Mouse (Mus musculus) right cerebral cortex, postnatal 10 days (tissue): ENCODE measurements around the gene Lrfn4.
A peak's percentile ranks its signal among the peaks of the same experiment; 100 is the strongest.
"Not testable (repeated sequence)": the region's sequence is repeated elsewhere in the genome, so short reads cannot be mapped to it uniquely, and the experiment has no call there.

Source experiments
- DNase-seq, 2 experiments: peaks; one replicate each; pipeline ENCODE4 v3.0.0; 2021; ENCODE audit warnings: low spot score in 2 of 2

The Lrfn4 gene

DNA sequence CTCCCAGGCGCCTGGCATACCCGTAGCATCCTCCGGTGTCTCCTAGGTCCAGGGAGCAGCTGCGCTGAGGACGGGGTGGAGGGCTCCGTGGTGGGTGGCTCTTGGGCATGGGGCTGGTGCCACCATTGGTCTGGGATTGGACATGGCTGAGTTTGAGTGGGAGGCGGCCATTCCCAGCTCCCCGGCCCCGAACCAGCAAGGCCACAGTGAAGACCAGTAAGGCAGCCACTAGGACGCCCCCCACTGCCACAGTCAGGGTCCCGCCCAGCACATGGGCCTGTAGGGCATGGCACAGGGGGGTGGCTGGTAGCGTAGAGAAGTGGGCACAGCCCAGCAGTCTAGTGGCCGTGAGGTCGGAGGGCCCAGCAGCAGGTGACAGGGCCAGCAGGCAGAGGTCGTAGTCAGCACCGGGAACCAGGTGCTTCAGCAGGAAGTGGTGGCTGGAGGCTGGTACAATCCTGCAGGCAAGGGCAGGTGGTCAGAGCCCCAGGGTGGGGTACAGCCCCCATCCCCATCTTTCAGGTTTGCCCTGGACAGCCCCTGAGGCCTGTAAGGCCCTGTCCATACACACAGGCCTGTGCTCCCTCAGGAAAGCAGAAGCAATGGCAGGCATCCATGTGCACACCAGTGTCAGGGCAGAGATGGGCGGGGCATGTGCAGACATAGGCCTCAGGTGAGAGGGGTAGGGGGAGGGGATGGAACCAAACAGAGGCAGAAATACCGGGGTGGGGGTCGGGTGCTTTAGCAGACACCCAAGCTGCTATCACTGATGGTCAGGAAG, 3.1 kb downstream of the Lrfn4 start:
- peak in 1 of 2 experiments; percentile 39 for DNase-seq

DNA sequence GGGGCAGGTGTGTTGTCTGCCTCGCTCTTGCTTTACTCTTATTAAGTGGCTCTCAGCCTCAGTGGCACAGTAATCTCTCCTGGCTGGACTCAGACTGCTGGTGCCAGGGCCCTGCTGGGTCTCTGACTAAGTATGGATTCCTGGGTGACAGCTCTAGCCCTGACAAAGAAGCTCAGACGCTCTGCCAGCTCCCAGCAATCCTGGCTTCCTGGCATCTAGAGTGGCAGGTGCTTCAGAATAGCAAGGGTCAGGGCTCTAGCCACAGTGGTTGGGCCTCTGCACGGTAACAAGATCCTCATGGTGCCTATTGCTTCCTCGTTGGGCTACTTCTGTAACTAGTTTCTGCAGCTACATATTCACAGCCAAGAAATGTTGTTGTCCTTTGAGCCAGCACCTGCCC, 5.4 kb downstream of the Lrfn4 start:
- DNase-seq, result no peak

DNA sequence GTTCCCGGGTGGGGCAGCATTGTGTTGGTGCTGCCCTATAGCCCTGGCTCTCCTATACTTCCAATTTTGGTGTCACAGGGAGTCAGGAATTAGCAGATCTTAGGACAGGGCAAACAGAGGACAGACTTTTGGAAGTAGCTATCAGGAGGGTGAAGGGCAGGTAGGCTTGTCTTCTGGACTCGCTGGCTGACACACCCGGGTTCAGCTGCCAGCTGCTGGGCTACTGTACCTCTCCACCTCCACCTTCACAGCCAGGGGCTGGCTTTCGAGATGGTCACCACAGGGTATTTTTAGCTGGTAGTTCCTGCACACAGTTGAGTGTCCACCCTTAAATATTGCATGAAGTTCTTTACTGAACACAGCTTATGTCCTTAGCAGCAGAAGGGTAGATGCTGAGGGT, 7.0 kb downstream of the Lrfn4 start:
- DNase-seq, result no peak

DNA sequence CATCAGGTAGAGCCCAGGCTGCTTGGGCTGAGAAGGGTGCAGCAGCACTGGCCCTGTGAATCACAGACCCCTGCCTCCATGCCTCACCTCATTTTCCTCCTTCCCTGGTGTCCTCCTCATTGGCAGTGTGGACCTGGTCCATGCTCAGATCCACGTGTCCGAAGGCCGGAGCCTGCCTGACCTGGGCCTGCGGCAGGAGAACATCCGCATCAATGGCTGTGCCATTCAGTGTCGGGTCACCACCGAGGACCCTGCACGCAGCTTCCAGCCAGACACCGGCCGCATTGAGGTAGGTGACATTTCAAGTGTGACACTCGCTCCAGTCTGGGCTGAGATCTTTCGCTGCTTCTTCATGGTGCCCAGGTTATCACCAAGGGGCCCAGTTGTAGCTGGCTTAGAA, 8.1 kb downstream of the Lrfn4 start:
- DNase-seq, result peak in 1 of 2 experiments; percentile 33

DNA sequence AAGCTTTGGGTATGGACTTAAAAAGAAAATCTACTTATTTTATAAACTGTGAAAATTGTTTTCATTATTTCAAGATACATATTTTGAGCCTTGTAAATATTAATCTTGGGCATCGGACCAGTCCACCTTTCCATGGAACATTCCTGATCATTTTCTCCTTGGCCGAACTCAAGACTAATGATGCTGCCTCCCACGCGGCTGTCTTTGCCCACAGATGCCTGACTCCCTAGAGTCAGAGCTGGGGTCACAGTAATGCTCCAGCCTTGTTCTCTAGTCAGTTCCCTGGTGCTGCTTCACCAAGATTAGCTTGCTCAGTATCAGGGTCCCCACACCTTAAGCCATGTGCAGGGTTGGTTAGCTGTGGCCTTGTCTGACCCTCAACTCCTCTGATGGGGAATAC, 9.8 kb downstream of the Lrfn4 start:
- no peak for DNase-seq

DNA sequence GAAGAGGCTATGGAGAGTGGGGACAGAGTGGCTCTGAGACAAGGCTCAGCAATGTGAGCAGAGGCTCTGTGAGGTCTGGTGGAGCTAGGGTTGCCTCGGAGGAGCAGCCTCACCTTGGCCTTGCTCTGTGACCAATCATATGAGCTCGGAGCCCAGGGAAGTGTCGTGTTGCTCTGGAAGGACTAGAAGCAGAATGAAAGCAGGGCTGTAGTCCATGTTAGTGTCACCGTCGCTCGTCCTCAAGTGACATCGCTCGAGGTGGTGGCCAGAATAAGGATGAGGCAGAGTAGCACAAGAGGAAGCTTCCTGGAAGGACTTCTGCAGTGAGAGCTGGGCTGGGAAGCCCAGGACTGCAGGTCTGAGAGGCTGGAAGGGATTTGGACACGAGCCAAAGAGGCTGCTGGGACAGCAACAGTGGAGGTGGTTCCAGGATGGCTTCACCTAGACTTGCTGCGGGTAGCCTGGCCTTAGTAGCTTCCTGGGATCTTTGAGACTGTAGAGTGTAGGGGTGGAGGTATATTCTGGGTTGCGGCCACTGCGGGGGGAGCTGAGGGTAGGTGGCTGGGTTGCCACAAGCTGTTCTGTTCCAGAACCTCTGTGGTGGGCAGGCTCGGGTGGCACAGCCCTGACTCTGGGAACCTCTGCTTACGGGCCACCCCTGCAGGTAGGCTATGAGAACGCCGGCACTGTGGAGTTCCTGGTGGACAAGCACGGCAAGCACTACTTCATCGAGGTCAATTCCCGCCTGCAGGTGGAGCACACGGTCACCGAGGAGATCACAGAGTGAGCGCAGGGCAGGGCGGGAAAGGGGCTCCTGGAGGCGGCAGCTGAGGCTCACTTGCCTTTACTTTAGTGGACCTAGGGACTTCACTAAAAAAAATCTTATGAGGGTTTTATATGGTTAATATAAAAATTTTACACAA, 11.4 kb downstream of the Lrfn4 start:
- no peak for DNase-seq

DNA sequence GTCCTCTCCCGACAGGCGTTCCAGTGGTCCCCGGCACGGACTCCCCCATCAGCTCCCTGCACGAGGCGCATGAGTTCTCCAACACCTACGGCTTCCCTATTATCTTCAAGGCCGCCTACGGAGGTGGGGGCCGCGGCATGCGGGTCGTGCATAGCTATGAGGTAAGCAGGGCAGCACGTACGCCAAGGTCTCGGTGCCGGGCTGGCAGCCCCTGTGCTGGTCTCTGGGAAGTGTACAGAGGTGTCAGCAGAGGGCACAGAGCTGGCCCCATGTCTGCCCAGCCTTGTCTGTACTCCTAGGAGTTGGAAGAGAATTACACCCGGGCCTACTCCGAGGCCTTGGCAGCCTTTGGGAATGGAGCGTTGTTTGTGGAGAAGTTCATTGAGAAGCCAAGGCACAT, 13.0 kb downstream of the Lrfn4 start:
- no peak for DNase-seq

DNA sequence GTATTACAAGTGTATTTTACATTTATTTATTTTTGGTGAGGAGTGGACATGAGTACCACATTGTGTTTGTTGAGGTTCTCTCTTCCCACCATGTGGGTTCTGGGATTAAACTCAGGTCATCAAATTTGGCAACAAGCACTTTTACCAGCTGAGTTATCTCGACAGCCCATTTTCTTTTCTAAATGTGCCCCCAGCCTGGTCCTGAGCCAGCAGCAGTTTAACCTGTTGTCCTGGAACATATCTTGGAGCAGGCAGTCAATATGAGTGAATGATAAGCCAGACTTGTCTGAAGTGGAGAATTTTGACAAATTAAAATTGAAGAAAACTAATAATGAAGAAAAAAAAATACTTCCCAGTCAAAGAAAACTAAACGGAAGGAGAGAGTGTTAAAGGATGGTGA, 19.4 kb downstream of the Lrfn4 start:
- DNase-seq, result no peak

DNA sequence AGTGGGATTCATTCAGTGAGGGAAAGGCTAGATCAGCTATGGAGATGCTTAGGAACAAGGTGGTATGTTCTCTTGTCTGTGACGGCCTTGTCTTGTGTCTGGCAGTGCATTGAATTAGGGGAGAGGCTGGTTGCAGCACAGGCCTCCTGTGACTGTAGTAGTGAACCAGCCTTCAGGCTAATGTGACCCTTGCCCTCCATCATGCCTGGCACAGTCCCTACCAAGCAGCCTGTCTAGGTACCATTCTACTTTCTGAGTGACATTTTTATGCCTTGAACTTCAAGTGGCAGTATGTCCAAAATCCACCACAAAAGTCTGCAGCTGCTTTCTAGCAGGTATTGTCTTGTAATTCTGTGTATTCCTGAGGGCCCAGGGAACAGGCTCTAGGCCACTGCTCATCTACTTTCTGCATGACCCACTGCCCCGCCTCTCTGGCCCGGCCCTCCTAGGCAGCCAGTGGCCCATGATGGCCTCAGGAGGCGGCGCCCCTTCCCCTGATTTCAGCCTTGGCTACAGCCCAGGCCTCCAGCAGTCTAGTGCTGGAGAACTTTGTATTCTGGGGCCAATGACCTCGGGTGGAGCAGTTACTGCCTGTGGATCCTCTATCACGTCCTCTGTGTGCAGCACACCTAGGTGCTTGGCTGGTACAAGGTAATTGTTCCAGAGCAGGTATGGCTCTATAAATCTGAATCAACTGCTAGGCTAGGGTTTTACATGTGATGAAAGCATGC, 21.5 kb downstream of the Lrfn4 start:
- no peak for DNase-seq

DNA sequence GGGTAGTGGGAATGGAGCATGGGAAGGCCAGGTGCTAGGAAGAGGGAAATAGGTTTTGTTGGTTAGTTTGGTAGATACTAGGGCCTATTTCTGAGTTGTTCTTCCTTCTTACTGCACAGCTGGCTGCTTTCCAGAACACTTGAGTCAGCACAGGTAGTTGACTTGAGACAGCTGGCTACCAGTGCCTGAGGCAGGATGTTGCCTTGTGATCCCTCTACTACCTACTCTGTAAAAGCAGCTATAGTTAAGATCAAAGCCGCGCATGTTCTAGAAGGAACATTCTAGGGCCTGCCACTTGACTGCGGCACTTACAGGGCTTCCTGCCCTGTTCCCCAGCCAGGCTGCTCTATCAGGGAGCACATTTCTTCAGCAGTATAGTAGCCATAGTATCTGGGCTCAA, 25.4 kb downstream of the Lrfn4 start:
- DNase-seq, result no peak

DNA sequence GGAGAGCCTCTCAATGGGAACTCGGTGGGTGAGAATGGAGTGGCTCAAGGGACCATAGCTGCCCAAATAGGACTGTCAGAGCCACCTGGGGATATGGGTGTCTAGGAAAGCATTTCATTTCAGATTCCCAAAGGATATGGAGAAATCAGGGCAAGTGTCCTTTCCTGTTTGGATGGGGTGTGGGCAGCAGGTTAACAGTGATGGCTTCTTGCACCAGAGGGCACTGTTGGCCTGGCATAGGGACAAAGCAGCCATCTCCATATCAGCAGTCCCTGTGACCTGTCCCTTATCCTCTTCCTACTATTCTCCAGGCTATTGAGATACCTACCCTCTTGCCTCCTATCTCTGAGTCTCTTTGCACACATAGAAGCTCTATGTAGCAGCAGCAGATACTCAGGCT, 26.4 kb downstream of the Lrfn4 start:
- DNase-seq, result no peak

DNA sequence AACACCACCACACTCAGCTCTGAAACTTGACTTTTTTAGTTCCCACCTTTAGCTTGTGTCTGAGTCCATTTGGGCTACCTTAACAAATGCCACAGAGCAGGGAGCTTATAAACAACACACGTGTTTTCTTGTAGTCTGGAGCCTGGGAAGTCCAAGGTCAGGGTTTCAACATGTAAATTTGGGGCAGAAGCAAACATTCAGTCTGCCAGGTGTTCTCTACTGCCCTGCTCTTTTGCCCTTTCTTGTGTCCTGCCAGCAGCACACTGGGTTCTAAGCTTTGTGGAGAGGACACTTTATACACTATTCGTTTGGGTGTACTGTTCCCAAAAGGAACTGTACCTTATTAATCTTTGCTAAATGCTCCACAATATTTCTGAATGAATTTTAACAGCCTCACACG, 27.0 kb downstream of the Lrfn4 start:
- no peak for DNase-seq

DNA sequence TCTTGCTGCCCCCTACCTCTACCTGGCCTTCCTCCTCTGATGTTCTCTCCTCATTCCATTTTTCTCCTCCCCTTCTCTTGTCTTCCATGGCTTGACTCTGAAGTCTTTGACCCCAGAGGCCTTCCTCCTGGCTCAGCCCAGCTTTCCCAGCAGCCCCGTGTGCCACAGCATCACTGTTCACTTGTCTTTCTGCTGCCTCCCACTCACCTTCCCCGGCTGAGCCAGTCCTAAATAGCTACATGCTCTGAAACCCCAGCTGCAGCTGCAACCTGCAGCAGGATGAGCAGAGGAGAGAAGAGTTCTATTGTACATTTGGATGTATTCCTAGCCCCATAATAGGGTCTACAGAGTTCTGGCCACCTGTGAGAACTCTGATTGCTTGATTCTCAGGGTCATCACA, 28.0 kb downstream of the Lrfn4 start:
- DNase-seq, result peak; percentile 38 to 39

DNA sequence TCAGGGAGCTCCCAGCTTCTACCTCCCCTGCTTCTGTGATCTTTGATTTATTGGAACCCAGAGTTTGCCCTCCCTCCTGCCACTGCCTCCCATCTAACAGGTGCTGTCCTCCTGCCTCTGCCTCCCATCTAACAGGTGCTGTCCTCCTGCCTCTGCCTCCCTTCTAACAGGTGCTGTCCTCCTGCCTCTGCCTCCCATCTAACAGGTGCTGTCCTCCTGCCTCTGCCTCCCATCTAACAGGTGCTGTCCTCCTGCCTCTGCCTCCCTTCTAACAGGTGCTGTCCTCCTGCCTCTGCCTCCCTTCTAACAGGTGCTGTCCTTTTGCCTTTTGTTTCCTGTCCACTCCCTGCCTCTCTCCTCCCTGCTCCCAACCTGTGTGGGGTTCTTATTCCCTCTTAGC, 28.7 kb downstream of the Lrfn4 start:
- not testable (repeated sequence) for DNase-seq

DNA sequence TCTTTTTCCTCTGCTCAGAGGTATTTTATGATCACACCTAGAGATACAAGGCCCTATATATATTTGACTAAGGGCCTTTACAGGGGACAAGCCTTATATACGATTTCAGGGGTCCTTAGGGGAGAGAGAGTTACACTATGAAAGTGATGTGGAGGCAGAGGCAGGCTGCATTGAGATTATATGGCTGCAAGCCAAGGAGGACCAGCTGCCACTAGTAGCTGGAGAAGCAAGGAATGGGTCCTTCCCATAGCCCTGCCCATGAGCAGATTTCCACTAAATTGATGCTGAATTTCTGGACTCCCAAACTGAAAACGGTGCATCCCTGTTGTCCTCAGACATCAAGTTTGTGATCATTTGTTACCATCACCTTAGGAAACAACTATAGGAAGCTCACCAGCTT, 31.6 kb downstream of the Lrfn4 start:
- peak; percentile 42 to 55 for DNase-seq

DNA sequence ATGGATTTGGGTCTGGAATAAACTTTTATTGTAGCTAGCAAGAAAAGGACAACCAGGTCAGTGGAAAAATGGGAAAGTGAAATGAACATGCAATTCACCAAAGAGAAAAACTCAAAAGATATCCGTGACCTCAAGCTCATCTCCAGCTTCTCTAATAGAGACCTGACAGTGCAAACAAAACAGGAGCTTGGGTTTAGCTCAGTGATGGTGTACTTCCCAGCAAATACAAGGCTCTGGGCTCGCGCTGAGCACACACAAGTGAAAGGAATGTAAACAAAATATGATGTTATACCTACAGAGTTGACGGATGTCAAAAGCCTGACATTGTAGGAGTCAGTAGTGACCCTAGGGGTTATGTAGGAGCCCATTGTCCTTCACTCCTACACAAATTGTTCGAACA, 36.2 kb downstream of the Lrfn4 start:
- DNase-seq, result no peak

DNA sequence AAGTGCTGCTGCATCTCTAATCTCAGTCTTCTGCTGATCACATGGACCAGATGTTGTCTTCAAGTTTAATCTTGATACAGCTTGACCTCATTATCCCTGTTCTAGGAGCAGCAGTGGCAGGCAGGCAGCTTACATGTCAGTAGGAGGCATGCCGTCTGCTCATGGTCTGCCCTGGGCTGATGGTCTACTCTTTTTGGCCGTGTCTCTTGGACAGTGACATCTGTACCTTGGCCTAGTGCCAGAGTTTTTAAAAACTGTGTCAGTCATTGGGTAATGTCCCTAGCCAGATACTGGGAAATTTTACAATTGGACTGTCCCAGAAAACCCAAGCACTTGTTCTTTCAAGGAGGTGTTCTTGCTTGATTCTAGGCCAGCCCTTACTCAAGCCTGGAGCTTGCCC, 36.7 kb downstream of the Lrfn4 start:
- no peak for DNase-seq

DNA sequence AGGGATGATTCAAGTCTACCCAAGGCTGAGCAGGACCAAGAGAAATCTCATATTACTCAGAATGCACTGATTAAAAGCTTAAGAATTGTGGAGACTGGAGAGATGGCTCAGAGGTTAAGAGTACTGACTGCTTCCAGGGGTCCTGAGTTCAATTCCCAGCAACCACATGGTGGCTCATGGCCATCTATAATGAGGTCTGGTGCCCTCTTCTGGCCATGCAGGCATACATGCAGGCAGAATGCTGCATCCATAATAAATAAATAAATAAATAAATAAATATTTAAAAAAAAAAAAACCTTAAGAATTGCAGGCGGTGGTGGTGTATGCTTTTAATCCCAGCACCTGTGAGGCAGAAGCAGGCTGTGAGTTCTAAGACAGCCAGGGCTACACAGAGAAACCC, 42.2 kb downstream of the Lrfn4 start:
- no peak for DNase-seq

DNA sequence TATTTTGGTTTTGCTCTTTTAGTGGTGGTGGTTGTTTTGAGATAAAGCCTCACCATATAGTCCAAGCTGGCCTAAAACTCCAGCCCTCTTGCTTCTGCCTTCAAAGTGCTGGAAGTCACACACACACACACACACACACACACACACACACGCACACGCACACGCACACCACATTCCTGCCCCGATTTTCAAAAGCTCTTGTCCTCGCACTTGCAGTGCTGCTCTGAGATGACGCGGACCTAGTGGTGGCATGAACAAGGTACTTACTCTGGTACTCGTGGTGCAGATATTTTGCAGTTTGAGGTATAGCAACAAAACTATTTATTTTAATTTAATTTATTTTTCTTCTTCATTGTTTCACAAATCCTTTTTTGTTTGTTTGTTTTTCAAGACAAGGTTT, 43.0 kb downstream of the Lrfn4 start:
- no peak for DNase-seq

DNA sequence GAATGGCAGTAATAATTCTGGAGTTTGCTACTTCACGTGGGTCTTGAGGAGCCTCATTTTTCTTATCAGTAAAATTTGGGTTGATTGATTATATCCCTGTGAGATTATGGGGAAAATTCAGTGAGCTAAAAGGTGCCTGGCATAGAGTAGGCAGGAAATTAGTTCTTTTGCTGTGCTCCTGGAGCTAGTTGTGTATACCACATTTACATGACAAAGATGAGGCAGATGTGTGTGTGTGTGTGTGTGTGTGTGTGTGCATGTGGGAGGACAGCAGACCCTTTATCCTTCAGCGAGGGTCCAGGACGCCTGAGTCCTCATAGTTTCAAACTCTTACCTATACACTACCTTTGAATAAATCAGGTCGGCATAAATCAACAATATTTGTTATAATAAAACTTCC, 43.4 kb downstream of the Lrfn4 start:
- DNase-seq, result no peak

DNA sequence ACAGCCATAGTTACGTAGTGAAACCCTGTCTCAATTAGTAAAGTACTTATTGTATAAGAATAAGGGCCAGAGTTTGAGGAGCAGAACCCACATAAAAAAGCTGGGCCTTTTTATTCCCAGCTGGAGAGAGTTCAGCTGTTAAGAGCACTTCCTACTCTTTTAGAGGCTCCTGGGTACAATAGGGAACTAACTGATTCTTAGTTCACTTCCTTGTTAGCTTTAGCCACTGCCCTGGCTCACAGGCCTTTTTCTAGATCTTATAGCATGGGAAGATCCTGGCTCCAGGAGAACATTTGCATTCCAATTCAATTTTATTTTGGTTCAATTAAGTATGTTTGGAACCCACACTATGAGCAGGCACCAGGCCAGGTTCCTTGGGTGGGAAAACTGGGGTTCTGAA, 43.8 kb downstream of the Lrfn4 start:
- no peak for DNase-seq

DNA sequence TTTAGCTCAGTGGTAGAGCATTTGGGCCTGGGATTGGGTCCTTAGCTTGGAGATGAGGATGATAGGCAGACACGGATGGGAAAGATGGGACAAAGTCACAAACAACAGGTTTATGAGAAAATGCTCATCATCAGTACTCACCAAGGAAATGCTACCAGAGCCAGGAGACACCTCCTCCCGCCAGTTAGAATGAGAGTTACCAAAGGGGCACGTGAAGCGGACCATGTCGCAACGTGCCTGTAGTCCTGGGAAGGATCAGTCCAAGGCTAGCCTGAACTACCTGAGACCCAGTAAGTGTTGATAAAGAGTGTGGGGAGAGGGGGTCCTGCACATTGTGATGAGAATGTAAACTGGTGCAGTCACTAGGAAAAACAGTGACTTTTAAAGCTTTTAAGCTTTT, 44.7 kb downstream of the Lrfn4 start:
- no peak for DNase-seq

DNA sequence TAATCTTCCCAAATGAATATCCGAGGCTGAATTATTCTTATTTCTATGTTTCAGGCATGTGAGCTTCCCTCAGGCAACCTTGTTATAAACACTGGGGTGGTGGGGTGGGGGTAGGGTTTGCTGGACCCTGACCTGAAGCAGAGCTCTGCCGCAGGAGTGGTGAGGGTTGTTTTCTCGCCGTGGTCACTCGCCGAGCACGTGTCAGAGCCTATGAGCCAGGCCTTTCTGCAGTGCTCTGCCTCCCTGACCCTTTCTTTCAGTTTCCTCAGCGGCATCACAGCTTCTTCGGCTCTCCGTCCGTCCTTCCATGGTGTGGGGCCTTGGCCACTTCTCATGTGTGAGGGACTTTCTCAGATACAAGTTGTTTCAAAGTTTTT, 45.2 kb downstream of the Lrfn4 start:
- no peak for DNase-seq
